Mouse (Mus musculus): Measurements from ENCODE around the gene Mecom.

Mecom gene

GRCm38 (mm10) chr3:30514051-30514754, 33.6 kb downstream of the Mecom start:
- DNase-seq (ENCODE audit: low spot score in 2 of 2): no peak

- no peak for DNase-seq (ENCODE audit: low spot score in 2 of 2)
These were observed 34.4 kb downstream of the Mecom start for GRCm38 (mm10) chr3:30513314-30513997.

GRCm38 (mm10) chr3:30512459-30513030, 35.3 kb downstream of the Mecom start:
- DNase-seq (ENCODE audit: low spot score in 2 of 2): no peak

GRCm38 (mm10) chr3:30511796-30512195, 36.0 kb downstream of the Mecom start:
- no peak for DNase-seq (ENCODE audit: low spot score in 2 of 2)

- no peak for DNase-seq (ENCODE audit: low spot score in 2 of 2)
These were observed 36.7 kb downstream of the Mecom start for GRCm38 (mm10) chr3:30511062-30511640.

- no peak for DNase-seq (ENCODE audit: low spot score in 2 of 2)
These were observed 37.2 kb downstream of the Mecom start for GRCm38 (mm10) chr3:30510646-30511045.

- no peak for DNase-seq (ENCODE audit: low spot score in 2 of 2)
These were observed 37.7 kb downstream of the Mecom start for GRCm38 (mm10) chr3:30510105-30510504.

- DNase-seq (ENCODE audit: low spot score in 2 of 2): no peak
These were observed 38.6 kb downstream of the Mecom start for GRCm38 (mm10) chr3:30508930-30509910.

- peak; percentile 12 to 35 for DNase-seq (ENCODE audit: low spot score in 2 of 2)
These were observed 39.4 kb downstream of the Mecom start for GRCm38 (mm10) chr3:30508296-30508929.

- no peak for DNase-seq (ENCODE audit: low spot score in 2 of 2)
These were observed 40.1 kb downstream of the Mecom start for GRCm38 (mm10) chr3:30507576-30508295.

- DNase-seq (ENCODE audit: low spot score in 2 of 2): no peak
These were observed 40.7 kb downstream of the Mecom start for GRCm38 (mm10) chr3:30507028-30507575.

GRCm38 (mm10) chr3:30506329-30507027, 41.3 kb downstream of the Mecom start:
- DNase-seq (ENCODE audit: low spot score in 2 of 2): no peak

GRCm38 (mm10) chr3:30505741-30506251, 42.0 kb downstream of the Mecom start:
- DNase-seq (ENCODE audit: low spot score in 2 of 2): no peak

GRCm38 (mm10) chr3:30504561-30504960, 43.2 kb downstream of the Mecom start:
- no peak for DNase-seq (ENCODE audit: low spot score in 2 of 2)

GRCm38 (mm10) chr3:30503821-30504220, 44.0 kb downstream of the Mecom start:
- no peak for DNase-seq (ENCODE audit: low spot score in 2 of 2)

- DNase-seq (ENCODE audit: low spot score in 2 of 2): no peak
These were observed 49.5 kb downstream of the Mecom start for GRCm38 (mm10) chr3:30498202-30498828.

GRCm38 (mm10) chr3:30494371-30494770, 53.4 kb downstream of the Mecom start:
- no peak for DNase-seq (ENCODE audit: low spot score in 2 of 2)

- no peak for DNase-seq (ENCODE audit: low spot score in 2 of 2)
These were observed 59.0 kb downstream of the Mecom start for GRCm38 (mm10) chr3:30488808-30489207.

- DNase-seq (ENCODE audit: low spot score in 2 of 2): no peak
These were observed 61.4 kb downstream of the Mecom start for GRCm38 (mm10) chr3:30486422-30486821.
